Mouse (Mus musculus): ENCODE measurements around the gene Itch. TPM values are rescaled to one million over a fixed set of nuclear protein-coding genes. Genes with fewer than 3 reads are reported as not detected.
A peak's percentile ranks its signal among the peaks of the same experiment; 100 is the strongest.
"Not testable (repeated sequence)": the region's sequence is repeated elsewhere in the genome, so short reads cannot be mapped to it uniquely, and the experiment has no call there.

The Itch gene
- polyA plus RNA-seq, 1 experiment from 2014 or later = 53.6 TPM

DNA sequence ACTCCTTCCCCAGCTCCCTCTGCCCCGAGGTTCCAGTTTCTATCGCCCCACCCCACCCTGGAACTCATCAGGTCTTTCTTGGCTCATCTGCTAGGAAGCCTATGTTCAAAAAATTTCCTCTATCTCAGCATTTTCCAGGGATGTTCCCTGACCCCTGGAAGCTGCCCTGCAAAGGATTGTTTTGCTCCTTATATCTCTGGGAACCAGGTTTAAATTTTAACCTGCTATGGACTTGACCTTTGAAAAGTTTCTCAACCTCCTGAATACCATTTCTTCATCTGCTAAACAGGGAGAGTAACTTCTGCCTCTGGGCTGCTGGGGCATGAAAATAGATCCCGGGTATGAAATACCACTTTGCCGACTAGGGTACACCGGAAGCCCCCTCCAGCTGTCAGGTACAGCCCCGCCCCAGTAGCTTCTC lies 31.5 kb upstream of the Itch start:
- H3K9me3 ChIP-seq = no peaks in the 10 kb centered on the region
- H3K4me3 ChIP-seq = no peak overlapping the region
- H3K36me3 ChIP-seq = no peaks in the 10 kb centered on the region
- ATAC-seq (ENCODE audit: borderline replicate concordance, extremely low read depth, low FRiP score, low TSS enrichment) = no peak
- no peak overlapping the region for H3K9ac ChIP-seq
- 53% methylated on average over 6 of the region's 6 CpGs for WGBS
- H3K27me3 ChIP-seq = no peaks in the 10 kb centered on the region
- no peak overlapping the region for H3K27ac ChIP-seq
- no peaks in the 10 kb centered on the region for H3K4me1 ChIP-seq
- no peak overlapping the region for H3K4me2 ChIP-seq

DNA sequence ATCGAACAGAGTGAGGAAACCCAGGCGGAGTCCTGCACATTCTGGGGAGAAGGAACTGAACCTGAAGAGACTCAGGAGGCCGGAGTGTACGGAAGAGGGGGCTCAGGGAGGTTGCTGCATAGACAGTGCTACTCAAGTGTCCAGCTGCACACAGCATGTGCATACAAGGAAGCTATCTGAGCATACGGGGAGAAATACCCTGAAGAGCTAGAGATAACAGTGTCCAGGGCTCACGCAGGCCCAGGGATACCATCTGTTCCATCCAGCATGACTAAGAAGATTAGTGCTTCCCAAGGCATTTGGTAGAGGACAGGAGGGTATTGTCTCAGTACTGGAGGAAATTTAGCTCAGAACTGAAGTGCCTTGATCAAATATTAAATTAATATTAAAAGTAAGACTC lies 29.7 kb upstream of the Itch start:
- Histone ChIP-seq H3K4me1 (no peaks in the 10 kb centered on the region), H3K9ac (no peak overlapping the region), H3K27ac (no peak overlapping the region), H3K36me3 (no peaks in the 10 kb centered on the region), H3K9me3 (no peaks in the 10 kb centered on the region), H3K4me3 (no peak overlapping the region), H3K27me3 (no peaks in the 10 kb centered on the region), H3K4me2 (no peak overlapping the region)
- 74% methylated on average over 6 of the region's 6 CpGs for WGBS
- no peak for ATAC-seq (ENCODE audit: borderline replicate concordance, extremely low read depth, low FRiP score, low TSS enrichment)

DNA sequence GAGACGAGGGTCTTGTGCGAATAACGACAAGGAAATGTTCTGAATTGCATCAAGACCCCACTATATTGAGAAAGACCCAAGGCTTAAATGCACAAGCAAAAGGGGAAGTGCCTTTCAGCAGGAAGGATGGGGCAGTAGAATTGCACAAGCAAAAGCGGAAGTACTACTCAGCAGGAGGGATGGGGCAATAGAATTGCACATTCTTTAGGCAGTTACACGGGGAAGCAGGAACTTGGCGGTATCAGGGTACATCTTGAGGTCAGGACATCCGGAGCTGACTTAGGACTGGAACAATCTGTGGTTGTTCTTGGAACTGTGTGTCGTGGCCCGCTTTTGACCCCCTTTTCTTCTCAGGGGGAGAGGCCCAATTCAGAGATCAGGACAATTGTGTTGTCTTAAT lies 26.0 kb upstream of the Itch start:
- not testable (repeated sequence) for H3K9ac ChIP-seq; H3K27ac ChIP-seq; H3K36me3 ChIP-seq; ATAC-seq (ENCODE audit: borderline replicate concordance, extremely low read depth, low FRiP score, low TSS enrichment); H3K4me2 ChIP-seq; H3K27me3 ChIP-seq; H3K4me1 ChIP-seq; H3K9me3 ChIP-seq; H3K4me3 ChIP-seq
- WGBS = 78% methylated on average over 9 of the region's 9 CpGs

DNA sequence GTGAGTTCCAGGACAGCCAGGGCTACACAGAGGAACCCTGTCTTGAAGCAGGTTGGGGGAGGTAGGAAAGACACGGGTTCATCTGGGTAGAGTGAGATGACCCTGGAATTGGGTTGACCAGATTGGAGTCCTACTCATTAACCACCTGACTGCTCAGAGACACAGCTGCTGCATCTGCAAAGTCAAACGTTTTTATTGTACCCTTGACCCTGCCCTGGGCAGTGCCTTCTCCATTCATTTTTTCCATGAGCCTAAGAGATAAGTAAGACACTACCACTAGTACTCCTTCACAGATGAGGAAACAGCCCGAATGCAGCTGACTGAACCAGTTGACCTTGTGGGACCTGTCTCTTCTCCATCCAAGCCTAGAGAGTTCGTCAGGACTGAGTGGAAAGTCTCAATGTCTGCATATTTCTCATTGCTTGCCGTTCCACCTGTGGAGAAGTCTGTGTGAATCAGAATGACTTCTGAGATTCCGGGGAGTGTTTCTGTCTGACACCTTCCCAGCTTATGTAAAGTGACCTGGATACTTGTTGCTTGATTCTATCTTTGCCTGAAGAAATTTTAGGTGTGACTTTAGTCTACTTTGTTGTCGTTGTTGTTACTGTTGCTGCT lies 18.0 kb upstream of the Itch start:
- ATAC-seq (ENCODE audit: borderline replicate concordance, extremely low read depth, low FRiP score, low TSS enrichment) = no peak

DNA sequence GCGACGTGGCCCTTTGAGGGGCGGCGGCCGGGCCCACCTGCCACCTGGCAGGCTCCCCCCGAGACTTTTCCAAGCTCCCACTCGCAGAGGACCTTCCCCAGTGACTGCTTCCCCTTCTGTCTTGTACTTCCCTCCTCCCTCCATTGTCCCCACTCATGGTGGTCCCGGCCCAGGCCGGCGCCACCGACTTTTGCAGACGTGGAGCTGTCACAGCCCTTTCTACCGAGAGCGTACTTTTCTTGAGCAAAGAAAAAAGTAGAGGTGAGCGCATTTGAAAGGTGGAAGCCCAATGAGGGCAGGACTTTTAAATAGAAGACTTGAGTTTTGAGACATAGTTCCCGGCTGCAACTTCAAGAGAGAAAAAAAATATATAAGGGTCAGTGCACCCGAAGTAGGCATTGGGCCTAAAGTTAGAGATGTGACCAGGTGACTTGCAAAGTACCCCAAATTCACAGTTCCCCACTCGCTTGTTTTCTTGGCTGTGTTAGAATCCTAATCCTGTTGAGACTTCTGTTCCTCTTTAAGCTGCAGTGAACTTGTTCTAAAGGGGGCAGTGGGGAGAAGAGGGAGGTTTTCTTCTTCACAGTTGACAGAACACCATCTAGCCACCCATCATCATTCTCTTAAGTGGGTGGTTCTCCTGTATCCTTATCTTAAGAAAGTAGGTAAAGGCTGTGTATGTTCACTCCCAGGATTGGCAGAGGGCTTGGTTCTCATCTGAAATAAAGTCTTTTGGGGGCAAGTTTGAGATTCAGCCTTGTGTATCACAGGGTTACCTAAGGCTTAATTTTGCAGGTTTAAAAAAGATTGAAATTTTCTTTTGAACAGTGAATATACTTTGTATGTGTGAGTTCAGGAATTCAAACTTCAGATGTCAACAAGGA lies 910 bp downstream of the Itch start:
- no peak for ATAC-seq (ENCODE audit: borderline replicate concordance, extremely low read depth, low FRiP score, low TSS enrichment)
- H3K4me3 ChIP-seq = peak overlapping the region; percentile 96

More for the DNA sequence above, 18.0 kb upstream of the Itch start:
- Histone ChIP-seq H3K36me3 (no peaks in the 10 kb centered on the region), H3K4me3 (no peak overlapping the region), H3K4me2 (no peak overlapping the region), H3K4me1 (no peaks in the 10 kb centered on the region), H3K9me3 (no peaks in the 10 kb centered on the region), H3K27ac (no peak overlapping the region), H3K9ac (no peak overlapping the region), H3K27me3 (no peaks in the 10 kb centered on the region)
- WGBS = 59% methylated on average over 7 of the region's 7 CpGs

GRCm38 (mm10) chr2:155135092-155135491 lies 1.8 kb downstream of the Itch start:
- Histone ChIP-seq H3K27ac (no peak overlapping the region), H3K4me3 (no peak overlapping the region; the same call in 1 of the 2 replicates), H3K36me3 (peaks cover 23% of the 10 kb centered on the region), H3K4me2 (peak overlapping the region; percentile 60), H3K9ac (no peak overlapping the region), H3K9me3 (no peaks in the 10 kb centered on the region), H3K4me1 (peaks cover 23% of the 10 kb centered on the region), H3K27me3 (no peaks in the 10 kb centered on the region)
- ATAC-seq (ENCODE audit: borderline replicate concordance, extremely low read depth, low FRiP score, low TSS enrichment) = no peak
- whole genome bisulfite sequencing = 35% methylated on average over 4 of the region's 4 CpGs

More for the DNA sequence above, 910 bp downstream of the Itch start:
- Histone ChIP-seq H3K9ac (peak overlapping the region; percentile 93), H3K27me3 (no peaks in the 10 kb centered on the region), H3K36me3 (peaks cover 17% of the 10 kb centered on the region), H3K4me1 (peaks cover 23% of the 10 kb centered on the region), H3K4me2 (peak overlapping the region; percentile 60), H3K9me3 (no peaks in the 10 kb centered on the region), H3K27ac (peak overlapping the region; percentile 84)
- under 1% methylated on average over 18 of the region's 18 CpGs for WGBS

- Histone ChIP-seq H3K36me3 (peaks cover 27% of the 10 kb centered on the region), H3K9ac (no peak overlapping the region), H3K27ac (no peak overlapping the region), H3K4me3 (no peak overlapping the region), H3K4me1 (peaks cover 23% of the 10 kb centered on the region), H3K4me2 (peak overlapping the region; percentile 60), H3K9me3 (no peaks in the 10 kb centered on the region), H3K27me3 (no peaks in the 10 kb centered on the region)
- ATAC-seq (ENCODE audit: borderline replicate concordance, extremely low read depth, low FRiP score, low TSS enrichment) = no peak
- WGBS = 59% methylated on average over 1 of the region's 1 CpGs
These were observed 2.2 kb downstream of the Itch start for GRCm38 (mm10) chr2:155135534-155135933.

- no peak overlapping the region for H3K4me3 ChIP-seq
- ATAC-seq (ENCODE audit: borderline replicate concordance, extremely low read depth, low FRiP score, low TSS enrichment) = no peak
- H3K9ac ChIP-seq = no peak overlapping the region
- H3K9me3 ChIP-seq = no peaks in the 10 kb centered on the region
- H3K27me3 ChIP-seq = no peaks in the 10 kb centered on the region
- peaks cover 8% of the 10 kb centered on the region for H3K4me1 ChIP-seq
- 86% methylated on average over 5 of the region's 5 CpGs for WGBS
- no peak overlapping the region for H3K27ac ChIP-seq
- H3K36me3 ChIP-seq = peaks cover 77% of the 10 kb centered on the region
- no peak overlapping the region for H3K4me2 ChIP-seq
These were observed 7.7 kb downstream of the Itch start for GRCm38 (mm10) chr2:155140986-155141385.

DNA sequence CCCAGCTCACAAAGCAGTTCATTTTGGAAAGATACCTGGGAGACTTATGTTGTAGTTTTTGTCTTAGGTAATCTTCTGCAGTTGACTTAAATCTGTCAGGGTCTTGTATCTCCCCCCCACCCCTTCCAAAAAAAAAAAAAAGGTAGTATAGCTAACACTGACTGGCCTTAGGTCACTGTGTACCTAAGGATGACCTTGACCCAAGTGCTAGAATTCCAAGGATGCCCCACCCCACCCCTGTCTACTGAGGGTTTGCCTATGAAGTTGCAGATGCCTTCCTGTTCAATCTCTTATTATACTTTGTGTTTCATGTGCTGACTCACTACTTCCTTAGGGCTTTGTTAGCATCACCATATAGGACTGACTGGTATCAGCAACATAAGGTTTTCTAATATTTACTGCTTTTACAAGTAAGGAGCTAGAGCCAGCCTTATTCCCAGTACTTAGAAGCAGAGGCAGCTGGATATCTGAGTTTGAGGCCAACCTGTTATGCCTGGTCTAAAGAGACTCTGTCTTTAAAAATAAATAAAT lies 8.8 kb downstream of the Itch start:
- no peak overlapping the region for H3K9ac ChIP-seq
- H3K4me3 ChIP-seq = no peak overlapping the region
- H3K9me3 ChIP-seq = no peaks in the 10 kb centered on the region
- ATAC-seq (ENCODE audit: borderline replicate concordance, extremely low read depth, low FRiP score, low TSS enrichment) = no peak
- no peak overlapping the region for H3K27ac ChIP-seq
- H3K4me2 ChIP-seq = no peak overlapping the region
- H3K36me3 ChIP-seq = peaks cover 86% of the 10 kb centered on the region
- no peaks in the 10 kb centered on the region for H3K4me1 ChIP-seq
- H3K27me3 ChIP-seq = no peaks in the 10 kb centered on the region

GRCm38 (mm10) chr2:155149296-155149695 lies 16.0 kb downstream of the Itch start:
- not testable (repeated sequence) for ATAC-seq (ENCODE audit: borderline replicate concordance, extremely low read depth, low FRiP score, low TSS enrichment); H3K9me3 ChIP-seq; H3K9ac ChIP-seq; H3K4me3 ChIP-seq; H3K27ac ChIP-seq; H3K4me1 ChIP-seq; H3K4me2 ChIP-seq; H3K27me3 ChIP-seq
- peaks cover 34% of the 10 kb centered on the region for H3K36me3 ChIP-seq

- H3K9me3 ChIP-seq = no peaks in the 10 kb centered on the region
- no peak overlapping the region for H3K9ac ChIP-seq
- no peak overlapping the region for H3K4me2 ChIP-seq
- ATAC-seq (ENCODE audit: borderline replicate concordance, extremely low read depth, low FRiP score, low TSS enrichment) = no peak
- H3K4me3 ChIP-seq = no peak overlapping the region
- H3K36me3 ChIP-seq = peaks cover 70% of the 10 kb centered on the region
- 71% methylated on average over 2 of the region's 2 CpGs for WGBS
- H3K4me1 ChIP-seq = no peaks in the 10 kb centered on the region
- H3K27ac ChIP-seq = no peak overlapping the region
- H3K27me3 ChIP-seq = no peaks in the 10 kb centered on the region
These were observed 74.1 kb downstream of the Itch start for GRCm38 (mm10) chr2:155207419-155207818.

- Histone ChIP-seq H3K36me3 (peaks cover 73% of the 10 kb centered on the region), H3K4me1 (no peaks in the 10 kb centered on the region), H3K4me3 (no peak overlapping the region), H3K27ac (no peak overlapping the region), H3K9ac (no peak overlapping the region), H3K9me3 (no peaks in the 10 kb centered on the region), H3K4me2 (no peak overlapping the region), H3K27me3 (no peaks in the 10 kb centered on the region)
- WGBS = 82% methylated on average over 2 of the region's 2 CpGs
- no peak for ATAC-seq (ENCODE audit: borderline replicate concordance, extremely low read depth, low FRiP score, low TSS enrichment)
These were observed 89.8 kb downstream of the Itch start for GRCm38 (mm10) chr2:155223145-155223544.
